Mouse (Mus musculus): ENCODE measurements around the gene Fam166b. TPM values are rescaled to one million over a fixed set of nuclear protein-coding genes. Genes with fewer than 3 reads are reported as not detected.

Fam166b gene
- total and polyA plus RNA-seq, 3 experiments = 1.4 TPM; not detected in 2

DNA sequence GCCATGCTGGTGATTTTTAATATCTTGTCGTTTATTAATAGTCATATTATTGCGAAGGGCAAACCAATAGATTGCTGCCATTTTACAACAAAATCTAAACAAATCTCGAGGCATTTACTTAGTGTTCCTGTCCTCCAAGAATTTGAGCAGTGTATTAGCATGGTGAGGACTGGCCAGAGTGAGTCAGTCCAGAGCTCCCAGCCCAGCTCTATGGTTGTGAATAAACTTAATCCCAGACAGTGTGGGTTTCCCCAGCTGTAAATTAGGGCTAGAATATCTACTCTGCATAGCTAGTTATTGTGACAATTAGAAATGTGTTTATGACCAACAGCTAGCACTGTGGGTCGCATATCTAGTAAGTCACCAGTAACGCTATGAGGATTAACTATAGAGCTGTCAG, 32.6 kb downstream of the Fam166b start:
- intact Hi-C loops (cut with DNase I) = no loop called here

DNA sequence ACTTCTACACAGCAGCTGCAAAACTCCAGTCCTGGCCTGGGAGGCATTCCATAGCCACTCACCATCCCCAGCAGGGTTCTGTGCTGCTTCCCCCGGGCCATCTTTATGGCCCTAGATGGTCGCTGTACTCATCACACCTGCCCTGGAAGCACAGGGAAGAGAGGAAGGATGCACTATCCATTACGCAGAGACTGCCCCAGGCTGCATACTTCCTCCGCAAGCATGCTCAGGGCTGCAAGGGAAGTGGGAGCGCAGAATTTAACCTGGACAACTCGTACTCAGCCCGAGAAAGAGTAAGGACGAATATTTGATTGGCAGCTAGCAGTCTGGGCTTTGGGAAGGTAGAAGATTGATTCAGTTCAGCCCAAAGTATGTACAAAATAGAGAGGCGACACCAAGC, 33.1 kb downstream of the Fam166b start:
- H3K4me1 ChIP-seq (ENCODE audit: control insufficient read depth, insufficient read depth, low read length) = peaks cover 36% of the 10 kb centered on the region
- no peak for DNase-seq
- H3K4me3 ChIP-seq = no peak overlapping the region
- H3K9ac ChIP-seq (ENCODE audit: low read depth, low read length) = no peak overlapping the region
- H3K36me3 ChIP-seq (ENCODE audit: control insufficient read depth, insufficient read depth, low read length) = peaks cover 21% of the 10 kb centered on the region
- 57% methylated on average over 9 of the region's 9 CpGs for WGBS
- TF ChIP-seq POLR2A (IDR thresholded peaks at IDR 0.05; ENCODE audit: insufficient read depth, low read depth, low read length) = no peak
- no peak for TF ChIP-seq EP300 (IDR thresholded peaks at IDR 0.05; ENCODE audit: insufficient read depth, low read depth, low read length)
- no peak for TF ChIP-seq CTCF (IDR thresholded peaks at IDR 0.05)
- 0 out of 2 replicates have a peak, but pooled peaks cover 2% of the 10 kb centered on the region for H3K79me2 ChIP-seq (replicated peaks; ENCODE audit: control insufficient read depth, insufficient read depth, low read length)
- intact Hi-C loops (cut with DNase I) = no loop called here
- H3K27ac ChIP-seq = peak overlapping the region; percentile 94
- no peaks in the 10 kb centered on the region for H3K27me3 ChIP-seq (ENCODE audit: control insufficient read depth, insufficient read depth, low read length)

More for the DNA sequence above, 32.6 kb downstream of the Fam166b start:
- no peak for DNase-seq
- H3K27me3 ChIP-seq (ENCODE audit: control insufficient read depth, insufficient read depth, low read length) = no peaks in the 10 kb centered on the region
- peaks cover 23% of the 10 kb centered on the region for H3K36me3 ChIP-seq (ENCODE audit: control insufficient read depth, insufficient read depth, low read length)
- H3K4me3 ChIP-seq = no peak overlapping the region
- 0 out of 2 replicates have a peak, but pooled peaks cover 2% of the 10 kb centered on the region for H3K79me2 ChIP-seq (replicated peaks; ENCODE audit: control insufficient read depth, insufficient read depth, low read length)
- peak overlapping the region; percentile 94 for H3K27ac ChIP-seq
- H3K4me1 ChIP-seq (ENCODE audit: control insufficient read depth, insufficient read depth, low read length) = peaks cover 39% of the 10 kb centered on the region
- 89% methylated on average over 5 of the region's 5 CpGs for WGBS
- H3K9ac ChIP-seq (ENCODE audit: low read depth, low read length) = no peak overlapping the region
- TF ChIP-seq CTCF (IDR thresholded peaks at IDR 0.05) (no peak), POLR2A (IDR thresholded peaks at IDR 0.05; ENCODE audit: insufficient read depth, low read depth, low read length) (no peak), EP300 (IDR thresholded peaks at IDR 0.05; ENCODE audit: insufficient read depth, low read depth, low read length) (no peak)

GRCm38 (mm10) chr4:43395147-43395546, 33.8 kb downstream of the Fam166b start:
- H3K36me3 ChIP-seq (ENCODE audit: control insufficient read depth, insufficient read depth, low read length) = peaks cover 23% of the 10 kb centered on the region
- peak overlapping the region; percentile 94 for H3K27ac ChIP-seq
- no peak for DNase-seq
- 0 out of 2 replicates have a peak, but pooled peaks cover 2% of the 10 kb centered on the region for H3K79me2 ChIP-seq (replicated peaks; ENCODE audit: control insufficient read depth, insufficient read depth, low read length)
- H3K4me3 ChIP-seq = peak overlapping the region; percentile 15; the same call in 1 of the 2 replicates
- peaks cover 34% of the 10 kb centered on the region for H3K4me1 ChIP-seq (ENCODE audit: control insufficient read depth, insufficient read depth, low read length)
- intact Hi-C loops (cut with DNase I) = no loop called here
- H3K27me3 ChIP-seq (ENCODE audit: control insufficient read depth, insufficient read depth, low read length) = no peaks in the 10 kb centered on the region
- TF ChIP-seq EP300 (IDR thresholded peaks at IDR 0.05; ENCODE audit: insufficient read depth, low read depth, low read length) = no peak
- WGBS = 58% methylated on average over 5 of the region's 5 CpGs
- peak overlapping the region; percentile 48 for H3K9ac ChIP-seq (ENCODE audit: low read depth, low read length)

DNA sequence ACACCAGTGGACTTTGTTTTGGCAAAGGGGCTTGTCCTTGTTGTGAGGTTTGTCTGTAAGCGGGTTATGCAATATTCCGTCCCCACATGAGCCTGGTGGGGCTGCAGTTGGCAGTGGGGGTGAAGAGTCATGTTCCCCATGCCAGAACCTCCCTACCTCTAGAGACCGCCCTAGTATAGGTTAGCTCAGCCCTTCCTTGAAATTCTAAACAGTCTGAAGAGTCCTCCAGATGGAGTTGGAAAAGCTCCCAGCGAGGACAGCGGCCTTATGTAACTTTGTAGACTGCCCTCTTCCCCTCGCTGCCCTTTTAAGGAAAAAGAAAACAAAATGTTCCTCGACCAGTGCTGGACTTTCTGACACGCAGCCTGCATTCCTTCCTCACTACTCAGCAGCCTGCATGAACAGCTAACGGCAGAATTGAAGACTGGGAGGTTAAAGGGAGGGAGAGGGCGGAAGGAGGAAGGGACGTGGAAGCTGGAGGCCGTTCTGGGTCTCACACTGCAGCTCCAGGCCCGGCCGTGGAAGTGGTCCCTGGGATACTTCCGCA, 34.5 kb downstream of the Fam166b start:
- Histone ChIP-seq H3K4me3 (peak overlapping the region; percentile 15), H3K27ac (peak overlapping the region; percentile 94), H3K4me1 (ENCODE audit: control insufficient read depth, insufficient read depth, low read length) (peaks cover 35% of the 10 kb centered on the region), H3K36me3 (ENCODE audit: control insufficient read depth, insufficient read depth, low read length) (peaks cover 27% of the 10 kb centered on the region), H3K27me3 (ENCODE audit: control insufficient read depth, insufficient read depth, low read length) (no peaks in the 10 kb centered on the region), H3K9ac (ENCODE audit: low read depth, low read length) (peak overlapping the region; percentile 76), H3K79me2 (replicated peaks; ENCODE audit: control insufficient read depth, insufficient read depth, low read length) (0 out of 2 replicates have a peak, but pooled peaks cover 2% of the 10 kb centered on the region)
- intact Hi-C loops (cut with DNase I) = loop anchor here (1.0 kb wide), 1 partner anchor 12 kb away; no protein-coding TSS in a partner anchor
- DNase-seq = peak; percentile 83 to 88
- WGBS = 4% methylated on average over 15 of the region's 15 CpGs
- TF ChIP-seq CTCF (IDR thresholded peaks at IDR 0.05) = peak; percentile 43
- peak; percentile 94 for TF ChIP-seq POLR2A (IDR thresholded peaks at IDR 0.05; ENCODE audit: insufficient read depth, low read depth, low read length)
- TF ChIP-seq EP300 (IDR thresholded peaks at IDR 0.05; ENCODE audit: insufficient read depth, low read depth, low read length) = peak; percentile 99

DNA sequence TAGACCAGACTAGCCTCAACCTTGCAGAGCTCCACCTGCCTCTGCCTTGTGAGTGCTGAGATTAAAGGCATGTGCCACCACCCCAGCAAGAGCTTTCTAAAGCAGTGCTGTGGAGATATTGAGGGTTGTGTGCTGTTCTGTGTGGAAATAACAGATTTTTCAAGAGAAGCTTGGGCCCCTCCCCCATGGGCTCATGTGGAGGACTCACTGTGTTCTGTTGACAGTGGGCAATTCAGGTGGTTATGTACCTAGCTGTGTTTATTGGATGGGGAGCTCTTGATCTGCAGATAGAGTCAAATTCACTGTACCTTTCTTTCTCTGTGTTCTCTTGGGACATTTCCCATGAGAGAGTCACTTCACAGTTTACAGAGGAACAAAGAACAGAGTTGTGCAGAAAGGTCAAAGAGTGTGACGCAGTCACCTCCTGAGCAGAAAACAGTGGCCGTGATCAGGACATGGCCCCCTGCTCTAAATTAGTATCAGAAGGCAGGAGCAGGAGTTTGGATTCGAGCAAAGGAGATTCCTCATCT, 37.3 kb downstream of the Fam166b start:
- H3K36me3 ChIP-seq (ENCODE audit: control insufficient read depth, insufficient read depth, low read length) = peaks cover 32% of the 10 kb centered on the region
- no peaks in the 10 kb centered on the region for H3K27me3 ChIP-seq (ENCODE audit: control insufficient read depth, insufficient read depth, low read length)
- peak overlapping the region; percentile 69 for H3K27ac ChIP-seq
- no peak for DNase-seq
- intact Hi-C loops (cut with DNase I) = no loop called here
- no peak overlapping the region for H3K4me3 ChIP-seq
- WGBS = 60% methylated on average over 3 of the region's 3 CpGs
- no peak for TF ChIP-seq POLR2A (IDR thresholded peaks at IDR 0.05; ENCODE audit: insufficient read depth, low read depth, low read length)
- no peak for TF ChIP-seq CTCF (IDR thresholded peaks at IDR 0.05)
- no peak for TF ChIP-seq EP300 (IDR thresholded peaks at IDR 0.05; ENCODE audit: insufficient read depth, low read depth, low read length)
- no peak overlapping the region for H3K9ac ChIP-seq (ENCODE audit: low read depth, low read length)
- H3K79me2 ChIP-seq (replicated peaks; ENCODE audit: control insufficient read depth, insufficient read depth, low read length) = peaks cover 5% of the 10 kb centered on the region
- peaks cover 29% of the 10 kb centered on the region for H3K4me1 ChIP-seq (ENCODE audit: control insufficient read depth, insufficient read depth, low read length)

DNA sequence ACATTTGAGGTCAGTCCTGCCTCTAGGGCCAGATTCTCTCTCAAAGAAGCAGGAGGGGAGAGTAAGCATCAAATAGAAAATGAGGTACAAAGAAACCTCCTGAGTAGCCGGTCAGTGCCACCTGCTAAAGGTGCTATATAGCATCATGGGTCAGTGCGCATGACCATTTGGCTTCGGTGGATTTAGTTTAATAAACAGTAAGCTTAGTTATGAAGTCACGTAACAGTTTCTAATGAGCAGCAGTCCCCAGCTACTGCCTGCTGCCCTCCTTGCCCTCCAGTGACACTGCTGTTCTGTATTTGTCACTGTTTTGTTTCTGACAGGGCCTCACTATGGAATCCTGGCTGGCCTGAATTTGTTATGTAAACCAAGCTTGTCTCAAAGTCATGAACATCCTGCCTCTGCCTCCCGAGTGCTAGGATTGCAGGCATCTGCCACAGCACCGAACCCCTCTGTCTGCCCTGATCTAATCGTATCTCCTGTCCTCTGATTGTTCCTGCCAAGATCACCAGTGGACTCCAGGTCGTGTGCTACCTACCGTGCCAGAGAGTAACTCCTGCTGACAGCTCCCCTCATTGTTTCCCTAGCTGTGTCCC, 39.0 kb downstream of the Fam166b start:
- Histone ChIP-seq H3K9ac (ENCODE audit: low read depth, low read length) (peak overlapping the region; percentile 12; the same call in 1 of the 2 replicates), H3K27ac (peak overlapping the region; percentile 69), H3K36me3 (ENCODE audit: control insufficient read depth, insufficient read depth, low read length) (peaks cover 29% of the 10 kb centered on the region), H3K79me2 (replicated peaks; ENCODE audit: control insufficient read depth, insufficient read depth, low read length) (peaks cover 5% of the 10 kb centered on the region), H3K27me3 (ENCODE audit: control insufficient read depth, insufficient read depth, low read length) (no peaks in the 10 kb centered on the region), H3K4me3 (no peak overlapping the region), H3K4me1 (ENCODE audit: control insufficient read depth, insufficient read depth, low read length) (peaks cover 25% of the 10 kb centered on the region)
- 0 out of 2 replicates have a peak, but pooled peaks have one; percentile 25 for TF ChIP-seq POLR2A (IDR thresholded peaks at IDR 0.05; ENCODE audit: insufficient read depth, low read depth, low read length)
- no peak for TF ChIP-seq CTCF (IDR thresholded peaks at IDR 0.05)
- TF ChIP-seq EP300 (IDR thresholded peaks at IDR 0.05; ENCODE audit: insufficient read depth, low read depth, low read length) = 0 out of 2 replicates have a peak, but pooled peaks have one; percentile 28
- DNase-seq = peak in 1 of 2 experiments; percentile 31
- intact Hi-C loops (cut with DNase I) = no loop called here
- WGBS = 40% methylated on average over 9 of the region's 9 CpGs

Data from heart, adult 2 months (tissue).